Mouse (Mus musculus) gastrocnemius, postnatal 14 days (tissue): ENCODE data around the gene Camkv. TPM values are rescaled to one million over a fixed set of nuclear protein-coding genes. Genes with fewer than 3 reads are reported as not detected.
A peak's percentile ranks its signal among the peaks of the same experiment; 100 is the strongest.

ENCODE experiments used
- DNase-seq: peaks from one replicate; pipeline ENCODE4 v3.0.0; 2021; ENCODE audit warnings: mixed read lengths
- intact Hi-C: fragments of 180-260 bp; cut with DNase I; formaldehyde crosslinking; loops from one replicate; pipeline ENCODE4 v1.15.1; 2025; ENCODE audit warnings: low total_unique reads
- long read RNA-seq, 2 experiments: library from polyadenylated mRNA; stranded (forward); transcript quantifications; one replicate each; pipeline ENCODE4 v2.0.0; 2021
- total RNA-seq, 2 experiments: library from RNA; stranded (reverse); gene quantifications; 2 replicates each; pipeline ENCODE4 v1.2.3; 2021

Camkv gene
- total RNA-seq, result under 1 TPM; 0.16 to 0.24 TPM
- long read RNA-seq, experiment 1, result 0 reads
- long read RNA-seq, experiment 2, partial matches to known transcripts, result 0 of 1 reads
- long read RNA-seq, experiment 2, other reads (novel, unspliced or antisense), result 1 of 1 reads

GRCm38 (mm10) chr9:107935374-107935773 lies at the start of gene Camkv:
Camkv (plus strand) TSS chr9:107935674.
- DNase-seq, result no peak
- intact Hi-C loops, result no loop called here

GRCm38 (mm10) chr9:107887804-107888266 lies 47.6 kb upstream of the Camkv start, which contains the start of gene Mon1a:
Mon1a (plus strand) TSS chr9:107888151.
- intact Hi-C loops, result no loop called here
- peak; percentile 83 for DNase-seq

GRCm38 (mm10) chr9:107888267-107888850 lies 47.1 kb upstream of the Camkv start:
- peak; percentile 38 for DNase-seq
- intact Hi-C loops, result no loop called here

DNA sequence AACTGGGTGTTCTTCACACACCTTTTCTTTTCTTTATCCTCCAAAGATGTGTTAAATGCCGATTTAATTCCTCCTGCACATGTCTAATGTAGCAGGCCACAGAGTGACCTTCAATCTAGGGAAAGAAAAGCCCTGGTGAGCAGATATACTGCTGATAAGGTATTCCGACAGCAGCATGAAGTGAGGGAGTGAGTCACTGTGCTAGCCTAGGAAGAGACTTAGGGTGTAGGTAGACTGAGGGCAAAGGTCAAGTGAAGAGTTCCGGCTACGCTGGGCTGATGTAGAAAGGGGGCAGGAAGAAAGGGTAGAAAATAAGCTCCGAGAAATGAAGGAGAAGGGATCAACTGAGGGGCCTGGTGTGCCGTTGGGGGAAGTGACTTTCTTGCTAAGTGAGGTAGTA lies 45.2 kb upstream of the Camkv start:
- intact Hi-C loops, result no loop called here
- DNase-seq, result no peak

DNA sequence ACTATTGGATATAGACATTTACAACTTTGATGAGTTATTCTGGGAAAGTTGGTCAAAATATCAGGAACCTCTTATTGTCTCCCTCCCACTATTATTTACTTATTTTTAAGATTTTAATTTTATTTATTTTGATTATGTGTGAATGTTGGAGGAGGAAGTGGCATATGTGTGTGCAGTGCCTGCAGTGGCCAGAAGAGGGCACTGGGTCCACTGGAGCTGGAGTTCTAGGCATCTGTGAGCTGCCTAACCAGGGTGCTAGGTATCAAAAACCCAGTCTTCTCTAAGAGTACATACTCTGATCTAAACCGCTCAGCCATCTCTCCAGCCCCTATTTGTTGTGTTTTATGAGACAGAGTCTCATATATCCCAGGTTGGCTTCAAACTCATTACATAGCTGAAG lies 44.5 kb upstream of the Camkv start:
- no peak for DNase-seq
- intact Hi-C loops, result no loop called here

- no peak for DNase-seq
- intact Hi-C loops, result no loop called here
Measured at GRCm38 (mm10) chr9:107898563-107898962, 36.9 kb upstream of the Camkv start.

DNA sequence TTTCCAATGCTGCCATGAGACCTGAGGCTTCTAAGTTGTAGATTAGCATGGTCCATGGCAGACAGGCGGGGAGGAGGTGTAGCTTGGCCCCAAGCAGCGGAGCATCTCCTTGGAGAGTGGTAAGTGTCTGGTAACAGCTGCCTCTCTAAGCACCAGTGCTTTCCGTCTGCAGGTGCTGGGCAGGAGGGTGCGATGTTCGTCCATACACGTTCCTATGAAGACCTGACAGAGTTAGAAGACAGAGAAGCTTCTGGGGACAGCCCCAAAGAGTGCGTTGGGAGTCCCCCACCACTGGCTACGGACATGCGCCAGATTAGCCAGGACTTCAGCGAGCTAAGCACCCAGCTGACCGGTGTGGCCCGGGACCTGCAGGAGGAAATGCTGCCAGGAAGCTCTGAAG lies 35.6 kb upstream of the Camkv start:
- intact Hi-C loops, result loop anchor here (5.0 kb wide), 2 partner anchors 52 to 167 kb away; partner anchors contain the start of gene Traip
- no peak for DNase-seq

- peak; percentile 46 for DNase-seq
- intact Hi-C loops, result loop anchor here (5.0 kb wide), 2 partner anchors 51 to 166 kb away; partner anchors contain the start of gene Traip
Measured at GRCm38 (mm10) chr9:107900840-107901626, 34.4 kb upstream of the Camkv start.

DNA sequence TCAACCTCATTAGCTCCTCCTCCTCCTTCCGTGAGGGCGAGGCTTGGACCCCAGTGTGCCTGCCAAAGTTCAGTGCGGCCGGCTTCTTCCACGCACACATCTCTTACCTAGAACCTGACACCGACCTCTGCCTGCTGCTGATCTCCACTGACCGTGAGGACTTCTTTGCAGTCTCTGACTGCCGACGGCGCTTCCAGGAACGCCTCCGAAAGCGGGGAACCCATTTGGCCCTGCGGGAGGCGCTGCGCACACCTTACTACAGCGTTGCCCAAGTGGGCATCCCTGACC lies 33.9 kb upstream of the Camkv start:
- intact Hi-C loops, result loop anchor here (5.0 kb wide), 2 partner anchors 51 to 166 kb away; partner anchors contain the start of gene Traip

DNA sequence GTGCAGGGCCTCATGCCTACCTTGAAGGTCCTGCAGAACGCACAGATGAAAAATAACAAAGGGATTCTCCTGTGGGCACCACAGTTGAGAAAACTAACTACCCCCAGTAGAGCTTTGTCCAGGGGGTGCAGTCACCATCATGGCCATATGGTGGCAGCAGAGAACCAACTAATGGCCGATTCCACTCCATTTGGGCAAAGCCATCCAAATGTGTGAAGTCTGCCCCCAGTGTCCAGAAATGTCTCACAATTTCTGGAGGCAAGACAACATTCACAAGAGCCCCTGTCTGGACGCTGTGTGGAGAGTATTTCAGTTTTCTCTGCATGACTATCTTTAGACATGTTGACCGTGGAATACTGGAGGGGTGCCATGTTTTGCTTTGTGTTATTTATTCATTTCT lies 30.7 kb upstream of the Camkv start:
- DNase-seq, result peak; percentile 85
- intact Hi-C loops, result loop anchor here (5.0 kb wide), 2 partner anchors 48 to 163 kb away; partner anchors contain the start of gene Traip

More for the DNA sequence above, 33.9 kb upstream of the Camkv start:
- DNase-seq, result no peak

DNA sequence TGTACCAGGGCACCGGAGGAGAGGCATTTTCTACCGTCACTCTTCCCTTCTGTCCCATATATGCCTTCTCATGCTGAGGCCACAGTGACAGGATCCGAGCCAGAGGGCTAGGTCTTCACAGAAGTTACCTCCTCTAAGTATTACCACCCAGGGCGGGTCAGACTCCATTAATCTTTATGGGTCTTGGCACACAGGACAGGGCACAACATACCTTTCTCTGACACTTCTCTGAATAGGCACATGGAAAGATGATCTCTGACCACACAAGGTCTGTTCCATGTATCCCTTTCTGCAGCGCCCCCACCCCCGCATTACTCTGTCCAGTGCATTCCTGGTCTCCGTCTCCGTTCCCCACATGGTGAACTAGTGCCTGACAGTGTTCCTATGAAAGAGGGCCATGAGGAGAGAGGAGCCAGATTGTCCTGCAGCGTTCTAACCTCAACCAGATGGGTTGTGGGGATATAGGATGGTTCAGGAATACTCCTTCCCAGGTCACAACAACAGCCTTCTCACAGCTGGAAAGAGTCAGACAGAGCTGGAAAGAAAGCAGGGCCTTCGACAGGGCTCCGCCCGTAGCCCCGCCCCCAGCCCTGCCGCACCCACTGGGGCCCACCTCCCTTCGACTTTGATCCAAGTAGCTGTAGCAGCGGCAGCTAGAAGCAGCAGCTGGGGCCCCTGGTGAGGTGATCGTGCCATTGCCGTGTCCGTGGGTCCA lies 29.1 kb upstream of the Camkv start, which contains the start of gene Mst1r:
Gene Mst1r (plus strand): TSS at position 622 of the 715 bp plus-strand sequence.
- peak; percentile 84 for DNase-seq
- intact Hi-C loops, result no loop called here

DNA sequence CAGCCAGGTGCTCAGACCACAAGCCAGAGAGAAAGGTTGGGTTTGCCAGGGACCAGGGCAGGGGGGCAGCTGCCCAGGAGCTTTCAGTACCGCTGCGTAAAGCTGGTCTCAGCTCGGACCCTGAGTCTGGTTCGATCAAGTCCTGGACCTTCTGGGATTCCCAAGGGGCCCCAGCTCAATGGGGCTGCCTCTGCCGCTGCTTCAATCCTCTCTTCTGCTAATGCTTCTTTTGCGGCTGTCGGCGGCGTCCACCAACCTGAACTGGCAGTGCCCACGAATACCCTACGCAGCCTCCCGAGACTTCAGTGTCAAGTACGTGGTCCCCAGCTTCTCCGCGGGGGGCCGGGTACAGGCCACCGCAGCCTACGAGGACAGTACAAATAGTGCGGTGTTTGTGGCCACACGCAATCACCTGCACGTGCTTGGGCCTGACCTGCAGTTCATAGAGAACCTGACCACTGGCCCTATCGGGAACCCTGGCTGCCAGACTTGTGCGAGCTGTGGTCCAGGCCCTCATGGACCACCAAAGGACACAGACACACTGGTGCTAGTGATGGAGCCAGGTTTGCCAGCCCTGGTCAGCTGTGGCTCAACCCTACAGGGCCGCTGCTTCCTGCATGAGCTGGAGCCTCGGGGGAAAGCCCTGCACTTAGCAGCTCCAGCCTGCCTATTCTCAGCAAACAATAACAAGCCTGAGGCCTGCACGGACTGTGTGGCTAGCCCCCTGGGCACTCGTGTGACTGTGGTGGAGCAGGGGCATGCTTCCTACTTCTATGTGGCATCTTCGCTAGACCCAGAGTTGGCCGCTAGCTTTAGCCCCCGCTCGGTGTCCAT lies 28.3 kb upstream of the Camkv start:
- intact Hi-C loops, result no loop called here
- no peak for DNase-seq

GRCm38 (mm10) chr9:107907801-107908120 lies 27.7 kb upstream of the Camkv start:
- intact Hi-C loops, result no loop called here

DNA sequence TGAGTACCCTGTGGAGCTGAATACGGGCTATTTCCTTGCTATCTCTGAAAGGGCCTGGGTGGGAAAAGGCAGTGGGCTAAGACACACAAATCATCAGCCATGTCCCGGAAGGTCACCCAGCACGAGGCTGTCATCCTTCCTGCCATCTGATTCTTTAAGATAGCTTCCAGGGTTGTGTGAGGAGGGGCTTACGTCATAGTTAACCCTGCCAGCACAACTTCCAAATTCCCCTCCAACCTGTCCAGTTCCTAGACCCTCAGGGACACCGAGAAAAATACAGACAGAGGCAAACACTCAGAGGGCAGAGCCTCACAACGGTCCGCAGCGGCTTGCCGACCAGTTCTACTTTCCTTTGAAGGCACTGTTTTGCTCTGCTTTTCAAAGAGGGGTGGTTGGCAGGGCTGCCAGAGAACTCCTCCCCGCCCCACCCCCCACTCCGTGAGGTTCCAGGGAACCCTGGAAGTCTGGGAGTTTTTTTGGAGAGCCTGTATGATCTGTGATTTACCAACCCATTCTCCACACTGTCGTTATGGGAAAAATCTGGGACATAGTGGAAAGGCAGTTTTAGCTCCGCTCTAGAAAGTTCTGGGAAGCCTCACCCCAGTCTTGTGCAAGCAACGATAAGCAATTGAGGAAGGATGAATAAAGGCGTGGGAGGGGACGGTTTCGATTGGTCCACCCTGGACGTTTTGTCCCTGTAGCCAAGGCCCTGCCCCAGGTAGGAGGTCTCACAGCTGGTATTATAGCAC lies 26.9 kb upstream of the Camkv start:
- intact Hi-C loops, result no loop called here
- DNase-seq, result peak; percentile 28

More at GRCm38 (mm10) chr9:107907801-107908120, 27.7 kb upstream of the Camkv start:
- no peak for DNase-seq

DNA sequence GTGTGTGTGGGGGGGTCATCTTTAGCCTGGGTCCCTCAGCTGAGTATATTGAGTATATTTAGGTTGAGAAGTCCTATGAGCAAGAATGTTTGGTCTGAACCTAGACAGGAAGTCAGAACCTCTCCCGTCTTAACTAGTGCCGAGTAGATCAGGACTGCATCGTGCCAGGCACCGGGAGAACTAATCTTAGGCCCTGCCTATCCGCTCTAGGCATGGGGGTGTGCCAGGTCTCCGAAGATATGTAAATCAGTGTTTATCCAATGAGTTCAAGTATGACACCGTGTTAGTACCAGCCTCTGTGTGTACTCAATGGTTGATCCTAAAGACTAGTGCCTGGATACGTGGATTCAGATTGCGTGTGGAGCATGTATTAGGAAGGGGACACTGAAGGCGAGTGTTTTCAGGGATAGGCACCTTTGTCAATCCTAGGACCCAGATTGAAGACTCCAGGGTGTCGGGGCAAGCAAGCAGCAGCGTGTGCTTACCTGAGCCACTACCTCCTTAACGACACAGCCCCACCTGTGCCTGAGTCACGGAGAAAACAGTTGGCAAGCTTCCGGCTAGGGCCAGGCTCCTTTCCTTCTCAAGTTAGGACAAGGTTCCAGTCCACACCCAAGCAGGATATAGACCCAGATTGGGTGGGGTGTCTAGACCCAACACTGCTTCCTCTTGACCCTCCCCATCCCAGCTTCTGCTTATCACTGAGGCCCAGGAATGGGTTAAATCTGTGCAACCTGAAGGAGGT lies 25.3 kb upstream of the Camkv start:
- intact Hi-C loops, result no loop called here
- no peak for DNase-seq

- intact Hi-C loops, result loop anchor here (5.0 kb wide), 1 partner anchor 37 kb away; the partner anchor contains the start of gene Traip
- no peak for DNase-seq
Measured at GRCm38 (mm10) chr9:107914764-107915420, 20.6 kb upstream of the Camkv start.
